Mouse (Mus musculus): ENCODE results near the gene Zfp956. TPM values are rescaled to one million over a fixed set of nuclear protein-coding genes. Genes with fewer than 3 reads are reported as not detected.

Gene Zfp956
- polyA plus RNA-seq, 1 experiment from 2014 or later: 24.6 TPM

GRCm38 (mm10) chr6:47918768-47919274, 34.4 kb upstream of the Zfp956 start:
- H3K36me3 ChIP-seq (ENCODE audit: control insufficient read depth, insufficient read depth): no peaks in the 10 kb centered on the region
- H3K27me3 ChIP-seq (replicated peaks; ENCODE audit: control insufficient read depth, insufficient read depth, low read length): no peaks in the 10 kb centered on the region
- peaks cover 12% of the 10 kb centered on the region for H3K4me1 ChIP-seq (replicated peaks; ENCODE audit: control insufficient read depth, insufficient read depth, low read length)
- no peak overlapping the region for H3K4me3 ChIP-seq (replicated peaks; ENCODE audit: low read length)
- H3K4me2 ChIP-seq (ENCODE audit: low read length): no peak overlapping the region
- ATAC-seq: no peak
- H3K9ac ChIP-seq (replicated peaks; ENCODE audit: low read depth, low read length): no peak overlapping the region
- no peak overlapping the region for H3K27ac ChIP-seq (ENCODE audit: low read length)
- H3K9me3 ChIP-seq (ENCODE audit: control insufficient read depth, low read length): no peaks in the 10 kb centered on the region
- 83% methylated on average over 3 of the region's 3 CpGs for WGBS

GRCm38 (mm10) chr6:47919646-47920446, 33.3 kb upstream of the Zfp956 start:
- no peak for ATAC-seq
- H3K4me3 ChIP-seq (replicated peaks; ENCODE audit: low read length): peak overlapping the region; percentile 81
- peaks cover 12% of the 10 kb centered on the region for H3K4me1 ChIP-seq (replicated peaks; ENCODE audit: control insufficient read depth, insufficient read depth, low read length)
- H3K36me3 ChIP-seq (ENCODE audit: control insufficient read depth, insufficient read depth): no peaks in the 10 kb centered on the region
- H3K9me3 ChIP-seq (ENCODE audit: control insufficient read depth, low read length): no peaks in the 10 kb centered on the region
- 24% methylated on average over 11 of the region's 11 CpGs for WGBS
- H3K4me2 ChIP-seq (ENCODE audit: low read length): peak overlapping the region; percentile 54
- H3K27ac ChIP-seq (ENCODE audit: low read length): peak overlapping the region; percentile 96
- H3K27me3 ChIP-seq (replicated peaks; ENCODE audit: control insufficient read depth, insufficient read depth, low read length): no peaks in the 10 kb centered on the region
- H3K9ac ChIP-seq (replicated peaks; ENCODE audit: low read depth, low read length): peak overlapping the region; percentile 82

GRCm38 (mm10) chr6:47920447-47921340, 32.5 kb upstream of the Zfp956 start, which contains the start of gene Zfp212:
Gene Zfp212 (plus strand): TSS chr6:47920476.
- Histone ChIP-seq H3K9ac (replicated peaks; ENCODE audit: low read depth, low read length) (peak within 1 kb of the TSS; percentile 82), H3K27ac (ENCODE audit: low read length) (peak within 1 kb of the TSS; percentile 96), H3K4me2 (ENCODE audit: low read length) (peak within 1 kb of the TSS; percentile 81), H3K9me3 (ENCODE audit: control insufficient read depth, low read length) (no peaks in the 10 kb centered on the region), H3K4me1 (replicated peaks; ENCODE audit: control insufficient read depth, insufficient read depth, low read length) (peaks cover 12% of the 10 kb centered on the region), H3K4me3 (replicated peaks; ENCODE audit: low read length) (peak within 1 kb of the TSS; percentile 81), H3K36me3 (ENCODE audit: control insufficient read depth, insufficient read depth) (no peaks in the 10 kb centered on the region), H3K27me3 (replicated peaks; ENCODE audit: control insufficient read depth, insufficient read depth, low read length) (no peaks in the 10 kb centered on the region)
- under 1% methylated on average over 66 of the region's 67 CpGs for WGBS
- ATAC-seq: peak; percentile 97

GRCm38 (mm10) chr6:47942461-47942860, 10.7 kb upstream of the Zfp956 start:
- H3K9ac ChIP-seq (replicated peaks; ENCODE audit: low read depth, low read length): no peak overlapping the region
- 51% methylated on average over 12 of the region's 12 CpGs for WGBS

GRCm38 (mm10) chr6:47943021-47943691, 10.0 kb upstream of the Zfp956 start:
- WGBS: 9% methylated on average over 63 of the region's 64 CpGs
- peak overlapping the region; percentile 78 for H3K4me2 ChIP-seq (ENCODE audit: low read length)
- ATAC-seq: peak; percentile 85
- H3K4me3 ChIP-seq (replicated peaks; ENCODE audit: low read length): peak overlapping the region; percentile 44
- no peaks in the 10 kb centered on the region for H3K36me3 ChIP-seq (ENCODE audit: control insufficient read depth, insufficient read depth)
- no peaks in the 10 kb centered on the region for H3K9me3 ChIP-seq (ENCODE audit: control insufficient read depth, low read length)
- H3K27me3 ChIP-seq (replicated peaks; ENCODE audit: control insufficient read depth, insufficient read depth, low read length): no peaks in the 10 kb centered on the region
- H3K27ac ChIP-seq (ENCODE audit: low read length): 0 out of 2 replicates have a peak overlapping the region, but pooled peaks have one; percentile 9
- H3K4me1 ChIP-seq (replicated peaks; ENCODE audit: control insufficient read depth, insufficient read depth, low read length): peaks cover 7% of the 10 kb centered on the region
- H3K9ac ChIP-seq (replicated peaks; ENCODE audit: low read depth, low read length): peak overlapping the region; percentile 65

More at GRCm38 (mm10) chr6:47942461-47942860, 10.7 kb upstream of the Zfp956 start:
- ATAC-seq: no peak; the same call in 1 of the 2 replicates
- no peaks in the 10 kb centered on the region for H3K9me3 ChIP-seq (ENCODE audit: control insufficient read depth, low read length)
- H3K27me3 ChIP-seq (replicated peaks; ENCODE audit: control insufficient read depth, insufficient read depth, low read length): no peaks in the 10 kb centered on the region
- H3K4me1 ChIP-seq (replicated peaks; ENCODE audit: control insufficient read depth, insufficient read depth, low read length): peaks cover 7% of the 10 kb centered on the region
- no peak overlapping the region for H3K27ac ChIP-seq (ENCODE audit: low read length)
- no peaks in the 10 kb centered on the region for H3K36me3 ChIP-seq (ENCODE audit: control insufficient read depth, insufficient read depth)
- H3K4me2 ChIP-seq (ENCODE audit: low read length): peak overlapping the region; percentile 78
- peak overlapping the region; percentile 44 for H3K4me3 ChIP-seq (replicated peaks; ENCODE audit: low read length)

GRCm38 (mm10) chr6:47943721-47944120, 9.5 kb upstream of the Zfp956 start:
- Histone ChIP-seq H3K27ac (ENCODE audit: low read length) (no peak overlapping the region), H3K4me2 (ENCODE audit: low read length) (peak overlapping the region; percentile 78), H3K9me3 (ENCODE audit: control insufficient read depth, low read length) (no peaks in the 10 kb centered on the region), H3K36me3 (ENCODE audit: control insufficient read depth, insufficient read depth) (no peaks in the 10 kb centered on the region), H3K27me3 (replicated peaks; ENCODE audit: control insufficient read depth, insufficient read depth, low read length) (no peaks in the 10 kb centered on the region), H3K4me3 (replicated peaks; ENCODE audit: low read length) (peak overlapping the region; percentile 44; the same call in 1 of the 2 replicates), H3K9ac (replicated peaks; ENCODE audit: low read depth, low read length) (no peak overlapping the region; the same call in 1 of the 2 replicates), H3K4me1 (replicated peaks; ENCODE audit: control insufficient read depth, insufficient read depth, low read length) (peaks cover 7% of the 10 kb centered on the region)
- ATAC-seq: no peak
- WGBS: 80% methylated on average over 3 of the region's 3 CpGs

- ATAC-seq: no peak
- no peak overlapping the region for H3K4me3 ChIP-seq (replicated peaks; ENCODE audit: low read length)
- no peaks in the 10 kb centered on the region for H3K36me3 ChIP-seq (ENCODE audit: control insufficient read depth, insufficient read depth)
- no peaks in the 10 kb centered on the region for H3K27me3 ChIP-seq (replicated peaks; ENCODE audit: control insufficient read depth, insufficient read depth, low read length)
- no peak overlapping the region for H3K9ac ChIP-seq (replicated peaks; ENCODE audit: low read depth, low read length)
- H3K4me2 ChIP-seq (ENCODE audit: low read length): no peak overlapping the region
- no peak overlapping the region for H3K27ac ChIP-seq (ENCODE audit: low read length)
- peaks cover 7% of the 10 kb centered on the region for H3K4me1 ChIP-seq (replicated peaks; ENCODE audit: control insufficient read depth, insufficient read depth, low read length)
- 94% methylated on average over 4 of the region's 4 CpGs for WGBS
- H3K9me3 ChIP-seq (ENCODE audit: control insufficient read depth, low read length): no peaks in the 10 kb centered on the region
Measured at GRCm38 (mm10) chr6:47947388-47947787, 5.8 kb upstream of the Zfp956 start.

GRCm38 (mm10) chr6:47954425-47954824, 1.2 kb downstream of the Zfp956 start:
- H3K27ac ChIP-seq (ENCODE audit: low read length): no peak overlapping the region
- peak overlapping the region; percentile 85 for H3K4me2 ChIP-seq (ENCODE audit: low read length)
- 0 out of 2 replicates have a peak, but pooled peaks cover 5% of the 10 kb centered on the region for H3K36me3 ChIP-seq (ENCODE audit: control insufficient read depth, insufficient read depth)
- H3K4me1 ChIP-seq (replicated peaks; ENCODE audit: control insufficient read depth, insufficient read depth, low read length): peaks cover 11% of the 10 kb centered on the region
- H3K4me3 ChIP-seq (replicated peaks; ENCODE audit: low read length): no peak overlapping the region; the same call in 1 of the 2 replicates
- 91% methylated on average over 3 of the region's 3 CpGs for WGBS
- no peaks in the 10 kb centered on the region for H3K27me3 ChIP-seq (replicated peaks; ENCODE audit: control insufficient read depth, insufficient read depth, low read length)
- no peak overlapping the region for H3K9ac ChIP-seq (replicated peaks; ENCODE audit: low read depth, low read length)
- ATAC-seq: no peak
- H3K9me3 ChIP-seq (ENCODE audit: control insufficient read depth, low read length): no peaks in the 10 kb centered on the region

All from forebrain, embryonic 16.5 days (tissue).